Mouse (Mus musculus) kidney, adult 11 months (tissue): ENCODE data around the gene Lpcat2.
"Not testable (repeated sequence)": the region's sequence is repeated elsewhere in the genome, so short reads cannot be mapped to it uniquely, and the experiment has no call there.

Experiments used
- DNase-seq: peaks from one replicate; pipeline ENCODE4 v3.0.0; 2022

The Lpcat2 gene

DNA sequence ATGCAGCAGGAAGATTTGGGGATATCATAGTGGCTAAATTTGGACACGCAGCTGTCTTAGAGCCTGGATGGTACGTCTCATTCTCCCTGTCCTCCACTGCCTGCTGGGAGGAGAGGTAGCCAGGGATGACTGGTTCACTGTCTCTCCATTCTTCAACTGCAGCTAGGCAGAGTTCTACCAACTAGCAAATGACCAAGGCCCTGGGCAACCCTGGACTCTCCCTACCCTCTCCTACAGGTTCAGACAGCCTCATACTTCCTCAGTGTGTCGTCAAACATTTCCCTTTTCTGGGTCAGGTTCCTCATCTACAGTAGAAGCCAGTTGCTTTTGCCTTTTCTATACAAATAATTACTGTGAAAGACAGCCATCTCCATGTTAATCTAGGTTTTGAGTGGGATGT, 466 bp upstream of the Lpcat2 start:
- no peak for DNase-seq

DNA sequence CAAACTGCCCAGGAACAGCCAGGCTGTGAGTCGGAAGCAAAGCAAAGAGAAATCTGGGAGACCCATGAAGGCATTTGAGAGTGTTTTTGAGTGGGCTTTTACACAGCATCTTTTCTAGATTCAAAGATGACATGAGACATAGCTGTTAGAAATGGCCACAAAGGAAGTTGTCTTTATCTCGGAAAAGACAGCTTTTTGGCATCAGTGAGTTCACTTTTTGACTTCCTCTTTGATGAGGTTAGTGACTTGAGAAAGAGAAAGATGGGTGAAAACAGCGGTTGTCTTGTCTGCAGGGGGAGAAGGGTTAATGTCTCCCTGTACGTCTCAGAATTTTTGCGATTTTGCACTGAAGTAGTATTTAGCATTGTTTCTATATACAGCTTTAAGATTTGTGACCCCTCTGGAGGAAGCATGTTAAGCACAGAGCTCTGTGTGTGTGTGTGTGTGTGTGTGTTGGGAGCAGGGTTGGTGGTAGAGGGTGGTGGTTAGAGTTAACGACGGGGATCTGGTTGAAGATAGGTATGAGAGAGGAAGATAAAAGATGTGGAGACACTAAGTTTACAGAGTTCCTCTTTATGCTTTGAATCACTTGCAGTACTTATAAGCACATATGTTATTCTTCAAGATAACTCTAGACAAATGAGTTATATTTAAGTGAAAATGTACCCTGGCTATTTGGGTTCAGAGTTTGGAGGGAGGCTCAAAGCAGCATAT, 1.3 kb downstream of the Lpcat2 start:
- no peak for DNase-seq

DNA sequence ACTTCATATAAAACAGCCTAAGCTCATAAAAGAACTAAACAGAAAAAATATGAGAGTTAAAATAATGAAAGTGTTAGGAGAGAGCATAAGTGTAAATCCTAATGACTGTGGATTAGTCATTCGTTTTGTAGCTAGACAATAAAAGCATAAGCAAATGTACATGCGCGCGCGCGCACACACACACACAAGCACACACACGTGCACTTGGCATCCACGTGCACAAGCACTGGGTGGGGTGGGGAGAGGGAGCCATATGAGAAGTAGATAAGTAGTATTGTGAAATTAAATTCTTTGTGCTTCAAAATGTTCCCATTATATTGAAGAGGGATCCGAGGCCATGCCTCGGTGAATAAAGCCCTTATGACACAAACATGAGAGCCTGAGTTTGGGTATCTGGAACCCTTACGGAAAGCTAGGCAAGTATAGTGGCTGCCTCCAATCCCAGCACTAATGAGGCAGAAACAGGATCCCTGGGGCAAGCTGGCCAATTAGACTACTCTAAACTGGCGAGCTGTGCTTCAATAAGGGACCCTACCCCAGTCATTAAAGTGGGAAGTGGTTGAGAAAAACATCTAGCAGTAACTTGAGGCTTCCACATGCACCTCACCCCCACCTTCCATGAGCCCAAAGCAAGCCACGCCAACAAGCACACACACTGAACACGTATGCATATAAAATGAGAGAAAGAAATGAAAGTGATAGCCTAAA, 3.5 kb downstream of the Lpcat2 start:
- no peak for DNase-seq

DNA sequence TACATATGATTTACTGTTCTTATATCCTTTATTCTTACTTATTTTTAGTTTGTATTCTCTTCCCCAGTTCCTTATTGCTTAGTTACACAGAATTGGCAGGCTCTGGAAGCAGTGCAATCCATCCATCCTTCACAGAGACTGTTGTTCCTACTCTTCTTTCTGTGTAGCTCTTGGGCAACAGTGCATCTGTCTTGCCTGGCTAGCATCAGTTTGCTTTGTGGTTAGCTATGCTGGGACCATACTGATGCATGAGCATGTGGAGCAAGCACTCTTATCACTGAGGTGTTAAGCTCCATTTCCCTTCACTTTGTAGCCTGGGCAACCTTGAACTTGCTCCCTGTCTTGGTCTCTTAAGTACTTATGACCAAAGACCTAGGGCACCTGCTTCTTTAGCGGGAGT, 6.8 kb downstream of the Lpcat2 start:
- DNase-seq: no peak

DNA sequence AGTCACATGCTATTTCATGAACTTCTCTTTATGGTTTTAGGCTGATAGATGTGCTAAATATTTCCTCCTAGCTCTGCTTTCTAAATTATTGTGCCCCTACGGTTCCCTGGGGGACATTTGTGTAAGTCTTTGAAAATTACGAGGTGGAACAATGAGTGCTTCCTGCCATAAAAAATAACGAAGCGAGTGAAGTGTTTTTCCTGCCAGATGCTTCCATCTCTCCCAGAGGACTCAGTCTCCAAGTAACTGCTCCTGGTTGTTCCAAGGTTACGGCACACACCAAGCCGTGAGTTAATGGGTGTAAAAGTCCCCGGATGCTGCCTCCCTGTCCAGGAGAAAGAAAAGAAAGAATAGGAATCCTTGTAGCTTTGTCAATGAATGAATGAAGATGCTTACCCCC, 15.1 kb downstream of the Lpcat2 start:
- DNase-seq: no peak

DNA sequence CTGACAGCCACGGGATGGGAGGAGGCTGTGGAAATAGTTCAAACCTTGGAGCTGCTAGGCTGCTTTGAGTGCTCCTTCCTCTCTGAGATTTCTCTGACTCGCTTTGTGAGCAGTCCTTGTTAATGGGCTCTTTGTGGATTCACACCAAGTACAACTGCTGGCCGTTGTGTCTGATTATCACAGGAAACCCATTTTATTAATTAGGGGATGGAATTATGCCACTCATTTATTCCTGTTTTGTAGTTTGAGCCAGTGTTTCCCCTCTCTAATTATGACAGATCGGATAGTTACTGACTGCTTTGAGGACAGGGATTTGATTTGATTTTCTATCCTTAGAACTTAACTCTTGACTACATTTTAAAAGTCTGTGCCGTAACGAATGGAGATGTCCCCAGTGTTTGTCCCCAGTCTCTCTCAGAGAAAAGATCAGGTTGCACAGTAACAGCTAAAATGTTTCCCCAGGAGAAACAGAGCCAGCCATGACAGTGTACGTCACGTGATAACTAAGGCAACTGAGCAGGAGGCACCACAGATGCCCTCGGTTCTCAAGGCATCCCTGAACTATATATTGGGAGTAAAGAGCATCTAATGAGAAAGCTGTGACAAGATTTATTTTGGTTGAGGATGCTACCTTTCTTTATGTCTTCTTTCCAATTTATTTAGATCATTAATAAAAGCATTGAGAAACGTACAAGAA, 17.1 kb downstream of the Lpcat2 start:
- DNase-seq: no peak

DNA sequence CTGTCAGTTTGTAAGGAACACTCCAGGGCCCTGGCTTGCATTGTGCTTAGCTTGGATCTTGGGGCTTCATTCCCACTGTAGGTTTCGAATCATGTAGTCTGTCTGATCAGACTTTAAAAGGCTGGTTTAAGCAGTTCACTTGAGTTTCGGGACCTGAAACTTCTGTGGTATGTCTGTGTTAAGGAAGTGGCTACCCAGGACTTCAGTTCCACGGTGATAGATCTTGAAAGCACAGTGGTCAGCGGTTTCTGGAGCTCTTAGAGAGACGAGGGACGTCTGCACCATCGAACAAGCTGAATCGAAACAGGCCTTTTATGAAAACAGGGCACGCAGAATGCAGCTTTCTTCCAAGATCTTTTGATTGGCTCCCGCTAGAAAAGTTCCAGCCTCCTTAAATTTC, 20.7 kb downstream of the Lpcat2 start:
- no peak for DNase-seq

DNA sequence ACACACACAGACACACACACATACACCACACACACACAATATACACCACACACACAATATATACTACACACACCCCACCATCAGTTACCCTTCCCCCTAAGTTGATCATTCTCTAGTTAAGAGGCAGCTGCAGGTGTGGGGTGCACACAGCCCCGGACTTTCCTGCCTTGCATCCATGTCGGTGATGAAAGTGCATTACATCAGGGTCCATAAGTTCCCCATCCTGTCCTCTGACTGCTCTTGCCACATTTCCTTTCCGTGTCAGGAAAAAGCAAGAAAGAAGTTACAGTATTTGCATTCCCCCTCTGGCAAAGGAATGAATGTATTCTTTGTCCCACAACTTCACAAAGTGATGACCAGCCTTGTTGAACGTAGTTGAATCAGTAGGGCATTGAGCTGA, 26.1 kb downstream of the Lpcat2 start:
- DNase-seq: no peak

DNA sequence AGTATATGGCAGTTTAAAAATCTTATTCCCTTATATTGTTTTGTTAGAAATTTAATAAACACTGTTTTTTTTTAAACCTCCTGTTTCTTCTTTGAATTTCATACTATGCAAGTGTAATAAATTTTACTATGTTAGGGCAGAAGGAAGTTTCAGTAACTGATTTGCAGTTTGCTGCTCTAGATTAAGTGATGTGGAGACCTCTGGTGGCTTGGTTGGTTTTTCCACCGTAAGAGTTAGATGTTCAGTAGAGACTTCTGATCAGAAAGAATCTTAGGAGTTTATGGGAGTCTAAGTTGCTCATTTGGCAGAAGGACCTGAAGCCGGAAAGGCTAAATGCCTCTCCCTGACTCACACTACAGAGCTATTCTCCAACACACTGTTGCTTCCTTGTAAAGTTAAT, 28.6 kb downstream of the Lpcat2 start:
- DNase-seq: no peak

DNA sequence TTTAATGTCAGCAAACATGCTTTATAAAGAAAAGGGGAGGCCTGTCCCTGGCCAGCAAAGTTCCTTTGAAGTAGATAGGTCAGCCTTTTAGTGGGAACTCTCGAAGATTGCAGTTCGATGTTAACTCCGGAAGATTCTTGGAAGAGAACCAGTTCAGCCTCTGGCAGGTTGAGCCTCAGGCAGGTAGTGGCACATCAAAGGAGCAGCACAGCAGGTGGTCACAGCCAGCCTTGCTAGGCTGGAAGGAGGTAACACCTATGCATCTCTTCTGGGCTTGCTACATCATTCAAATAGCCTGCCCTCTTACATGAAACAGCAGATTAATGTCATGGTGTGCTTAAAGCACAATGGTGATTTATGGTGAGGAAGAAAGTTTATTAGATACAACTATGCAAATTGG, 37.1 kb downstream of the Lpcat2 start:
- DNase-seq: not testable (repeated sequence)

DNA sequence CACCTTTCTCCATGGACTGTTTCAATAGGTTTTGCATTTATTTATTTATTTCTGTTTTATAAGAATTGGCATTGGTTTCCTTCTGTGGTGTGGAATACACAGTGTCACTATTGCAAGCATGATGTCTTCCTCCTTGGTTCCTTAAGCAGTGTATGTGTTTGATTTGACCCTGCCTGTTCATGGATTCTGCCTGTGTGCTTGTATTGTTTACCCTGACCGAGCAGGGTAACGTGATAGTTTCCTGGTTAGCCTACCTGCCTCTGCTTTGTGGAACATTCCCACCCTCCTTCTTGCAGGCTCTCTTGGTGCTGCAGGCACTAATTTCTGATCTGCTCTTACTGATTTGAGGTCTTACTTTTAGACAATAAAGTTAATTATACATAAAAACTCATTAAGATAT, 38.7 kb downstream of the Lpcat2 start:
- DNase-seq: no peak

DNA sequence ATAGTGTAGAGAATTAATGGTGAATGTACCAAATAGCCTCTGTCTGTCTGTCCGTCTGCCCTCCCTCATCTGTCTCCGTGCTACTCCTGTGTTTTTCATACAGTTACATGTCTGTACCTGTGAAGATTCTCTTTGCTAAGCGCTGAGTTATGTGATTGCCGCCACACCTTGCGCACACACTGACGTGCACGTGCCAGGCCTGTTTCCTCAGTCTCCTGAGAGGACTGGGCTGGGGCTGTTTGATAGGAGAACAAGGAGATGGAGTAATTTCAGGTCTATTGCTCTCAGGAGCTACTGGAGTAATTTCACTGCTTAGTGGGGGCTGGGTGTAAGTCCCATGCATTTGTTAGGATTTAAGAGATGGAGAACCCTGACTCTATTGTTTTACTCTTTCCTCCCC, 39.9 kb downstream of the Lpcat2 start:
- no peak for DNase-seq

DNA sequence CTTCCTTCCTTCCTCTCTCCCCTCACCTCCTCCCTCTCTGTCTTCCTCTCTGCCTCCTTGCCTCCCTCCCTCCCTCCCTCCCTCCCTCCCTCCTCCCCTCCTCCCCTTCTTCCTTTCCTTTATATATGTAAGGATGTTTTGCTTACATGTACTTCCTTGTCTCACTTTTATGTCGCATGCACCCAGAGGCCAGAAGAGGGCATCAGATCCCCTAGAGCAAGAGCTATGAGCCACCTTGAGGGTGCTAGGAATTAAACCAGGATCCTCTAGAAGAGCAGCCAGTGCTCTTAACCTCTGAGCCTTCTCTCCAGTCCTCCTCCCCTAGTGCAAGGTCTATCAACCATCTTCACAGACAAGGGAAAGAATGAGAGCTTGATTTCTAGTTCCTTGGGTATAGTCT, 40.9 kb downstream of the Lpcat2 start:
- DNase-seq: no peak

DNA sequence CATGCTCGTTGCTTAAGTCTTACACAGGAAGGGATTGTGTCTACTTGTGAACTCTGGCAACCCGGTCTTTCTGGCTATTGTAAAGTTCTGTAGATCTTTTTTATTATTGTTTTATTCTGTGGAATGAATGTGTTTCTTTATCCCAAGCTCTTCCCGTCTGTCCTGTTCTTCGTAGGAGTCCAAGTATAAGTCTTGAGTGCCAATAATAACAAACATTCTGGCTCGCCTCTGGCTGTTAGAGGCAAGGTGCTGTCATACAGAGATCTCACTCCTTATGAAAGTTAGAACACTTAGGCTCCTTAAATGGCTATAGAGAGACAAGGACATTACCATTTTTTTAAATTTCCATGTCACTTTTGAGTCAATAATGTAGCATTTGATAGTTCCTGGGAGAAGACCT, 41.5 kb downstream of the Lpcat2 start:
- DNase-seq: no peak

DNA sequence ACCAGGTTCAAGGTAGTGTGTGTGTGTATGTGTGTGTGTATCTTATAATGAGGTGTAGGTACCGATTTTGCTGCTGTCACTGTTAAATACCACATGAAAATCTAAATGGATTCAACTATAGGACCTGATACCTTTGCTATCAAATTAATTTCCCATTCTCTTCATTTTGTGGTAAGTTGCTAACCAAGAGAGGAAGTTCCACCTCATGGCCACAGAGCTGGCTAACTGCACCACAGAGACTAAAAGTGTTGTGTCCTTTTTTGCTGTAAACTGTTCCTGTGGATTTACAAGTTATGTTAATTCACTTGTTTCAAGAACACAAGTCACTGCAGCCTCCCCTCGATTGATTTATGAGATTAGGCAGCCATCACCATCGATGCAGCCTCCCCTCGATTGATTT, 42.7 kb downstream of the Lpcat2 start:
- no peak for DNase-seq

DNA sequence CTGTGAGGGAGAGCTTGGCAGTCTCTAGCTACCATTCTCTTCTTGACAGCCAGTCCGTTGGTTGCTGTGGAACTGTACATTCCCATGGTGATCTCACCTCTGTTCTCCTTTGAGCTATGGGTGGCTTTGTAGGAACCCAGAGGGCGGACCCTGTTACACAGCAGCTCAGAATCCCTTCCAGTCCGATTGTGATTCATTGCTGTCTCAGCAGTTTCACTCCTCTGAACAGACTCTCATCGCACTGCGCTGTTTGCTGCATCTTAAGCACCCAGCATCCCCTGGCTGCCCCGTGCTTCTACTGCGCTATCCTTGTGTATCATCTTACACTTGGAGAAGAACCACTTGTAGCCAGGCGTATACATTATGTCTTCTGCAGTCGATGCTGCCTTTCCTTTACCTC, 44.5 kb downstream of the Lpcat2 start:
- no peak for DNase-seq

DNA sequence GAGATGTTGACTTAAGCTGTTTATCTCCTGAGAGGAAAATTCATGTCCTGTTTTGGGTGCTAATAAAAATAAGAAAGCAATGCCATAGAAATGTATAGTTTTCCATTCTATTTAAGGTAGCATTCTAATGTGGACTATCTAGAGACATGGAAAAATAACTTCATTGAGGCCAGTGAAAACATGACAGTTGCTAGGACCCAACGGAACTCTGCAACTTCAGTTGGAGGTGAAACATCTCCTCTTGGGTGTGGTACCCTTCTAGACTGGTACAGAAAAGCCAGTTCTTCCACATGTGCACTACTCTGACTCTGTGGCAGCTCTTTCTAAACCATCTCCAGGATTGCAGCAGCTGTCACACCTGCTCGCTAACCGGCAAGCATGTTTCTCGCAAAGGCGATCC, 46.0 kb downstream of the Lpcat2 start, which contains the start of gene Capns2:
TSS of gene Capns2 (plus strand) at position 301 of the 400 bp plus-strand sequence.
- no peak for DNase-seq

DNA sequence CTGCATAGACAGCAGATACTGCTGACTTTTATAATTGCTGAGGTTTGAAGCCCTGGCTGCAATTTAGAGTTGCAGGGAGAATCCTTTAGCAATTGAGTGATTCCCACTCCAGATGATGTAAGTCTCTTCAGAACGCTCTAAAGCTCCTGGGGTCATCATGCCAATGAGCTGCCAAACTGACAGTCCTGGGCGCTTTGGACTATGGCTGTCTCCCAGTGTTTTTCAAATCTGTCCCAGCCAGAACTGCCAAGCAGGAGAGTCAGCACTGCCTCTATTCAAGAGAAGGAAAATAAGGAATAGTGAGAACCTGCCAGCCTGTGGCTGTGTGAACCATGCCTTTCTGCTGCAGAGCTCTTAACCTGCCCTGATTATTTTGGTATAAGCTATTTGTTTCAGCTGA, 47.8 kb downstream of the Lpcat2 start:
- DNase-seq: no peak

DNA sequence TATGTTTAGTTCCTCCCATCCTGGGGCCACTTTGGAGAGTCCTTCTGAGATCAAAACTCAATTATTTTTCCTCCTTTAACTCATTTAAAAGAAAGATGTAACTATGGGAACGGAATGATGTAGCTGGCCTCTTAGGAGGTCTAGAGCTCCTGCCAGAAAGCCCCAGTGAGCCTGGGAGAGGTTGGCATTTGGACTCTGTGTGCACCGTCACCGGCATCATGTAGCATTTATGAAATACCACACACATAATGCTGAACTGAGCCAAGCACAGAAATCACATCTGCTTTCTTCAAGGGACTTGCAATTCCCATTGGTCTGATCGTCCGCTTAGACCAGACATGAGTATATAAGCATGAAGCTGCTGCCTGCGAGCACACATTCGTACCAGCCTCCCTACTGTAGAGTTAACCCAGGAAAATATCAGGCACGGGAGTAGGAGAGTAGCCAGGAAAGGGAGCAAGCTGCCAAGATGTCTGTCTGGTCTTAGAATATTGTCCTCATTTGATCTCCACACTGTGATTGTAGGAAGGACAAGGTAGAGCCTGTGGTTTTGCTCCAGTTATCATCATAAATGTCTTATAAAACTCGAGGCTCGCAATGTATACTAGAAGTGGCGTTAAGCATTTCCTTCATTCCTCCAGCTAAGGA, 48.5 kb downstream of the Lpcat2 start:
- no peak for DNase-seq

DNA sequence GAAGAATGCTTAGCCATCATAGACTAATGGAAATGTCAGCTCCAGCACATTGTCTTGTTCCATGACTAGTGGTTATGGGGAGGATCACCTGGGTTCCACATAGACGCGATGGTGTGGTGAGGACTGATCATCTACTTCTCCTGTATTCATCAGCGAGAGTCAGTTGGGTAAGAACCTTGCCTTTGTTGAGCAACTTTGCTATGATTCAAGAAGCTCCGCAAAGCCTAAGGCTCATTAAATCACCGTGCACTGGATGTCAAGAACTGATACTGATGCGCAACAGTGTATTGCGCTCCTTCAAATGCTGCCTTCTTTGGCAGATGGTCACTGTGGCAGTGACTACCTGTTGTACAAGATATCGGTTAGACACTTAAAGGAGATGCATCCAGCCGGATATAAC, 51.4 kb downstream of the Lpcat2 start:
- DNase-seq: no peak

DNA sequence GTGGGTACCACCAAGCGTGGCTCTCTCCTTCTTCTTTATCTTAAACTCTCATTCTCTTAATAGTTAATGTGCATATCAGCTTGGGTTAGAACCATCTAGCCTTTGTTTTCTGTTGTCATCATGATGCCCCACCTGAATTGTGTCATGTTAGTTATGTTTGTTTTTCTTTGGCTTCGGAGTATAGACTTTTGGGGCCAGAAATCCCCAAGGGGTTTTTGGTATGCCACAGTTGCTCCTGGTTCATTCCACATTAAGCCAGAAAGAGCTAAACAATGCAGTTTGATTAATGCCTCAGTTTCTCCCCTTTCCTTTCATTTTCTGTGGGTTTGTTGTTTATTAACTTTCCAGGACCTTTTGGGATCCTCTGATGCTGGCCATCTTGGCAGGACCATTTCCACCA, 53.3 kb downstream of the Lpcat2 start:
- DNase-seq: no peak

DNA sequence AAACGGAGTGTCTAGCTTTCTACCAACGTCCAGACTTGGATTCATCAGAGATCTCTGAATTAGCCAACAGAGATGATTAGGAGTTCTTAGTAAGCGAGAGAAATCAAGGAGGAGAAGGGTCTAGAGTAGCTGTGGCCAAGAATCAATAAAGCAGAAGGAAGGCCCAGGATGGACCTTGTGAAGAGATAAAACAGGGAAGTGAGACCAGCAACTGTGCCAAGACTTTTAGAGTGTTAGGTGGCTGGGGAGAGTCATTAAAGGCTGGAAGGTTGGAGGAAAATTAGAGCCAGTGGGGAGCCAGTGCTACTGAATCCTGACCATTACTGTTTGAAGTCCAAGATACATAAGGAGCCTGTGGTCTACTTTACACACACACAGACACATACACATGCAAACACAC, 56.3 kb downstream of the Lpcat2 start:
- DNase-seq: no peak

DNA sequence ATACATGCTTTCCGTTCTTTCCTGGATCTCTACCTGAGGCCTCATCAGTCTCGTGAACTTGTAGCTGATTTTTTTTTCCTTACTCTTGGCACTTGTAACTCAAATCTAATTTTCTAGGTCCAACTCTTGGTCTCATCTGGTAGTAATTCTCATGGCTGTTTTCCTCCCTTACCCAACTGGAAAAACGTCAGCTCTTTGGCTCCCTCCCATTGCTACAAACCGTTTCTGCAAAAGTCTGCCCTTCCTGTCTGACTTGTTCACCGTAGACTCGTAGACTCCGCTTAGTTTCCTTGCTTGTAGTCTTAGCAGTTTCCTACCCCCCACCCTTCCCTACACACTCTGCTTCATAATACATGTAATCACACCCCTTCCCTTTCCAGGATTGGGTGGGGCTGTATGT, 58.3 kb downstream of the Lpcat2 start:
- DNase-seq: no peak

DNA sequence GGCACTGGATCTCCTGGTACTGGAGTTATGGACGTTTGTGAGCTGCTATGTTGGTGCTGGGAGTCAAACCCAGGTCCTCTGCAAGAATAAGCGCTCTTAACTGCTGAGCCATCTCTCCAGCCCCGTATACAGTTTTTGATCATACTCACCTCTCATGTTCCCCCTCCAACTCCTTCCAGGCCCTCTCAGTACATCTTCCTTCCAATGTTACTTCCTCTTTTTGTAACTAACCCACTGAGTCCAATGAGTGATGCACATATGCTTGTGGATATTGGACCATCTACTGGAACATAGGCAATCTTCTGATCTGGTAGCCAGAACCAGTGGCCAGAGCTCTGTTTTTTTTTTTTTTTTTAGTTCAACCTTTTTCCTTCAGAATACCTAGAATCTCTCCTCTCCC, 60.9 kb downstream of the Lpcat2 start:
- DNase-seq: no peak
